Mouse (Mus musculus) cerebellum, adult 2 months (tissue): Measurements from ENCODE around the gene Vps41.

Source experiments
- CTCF ChIP-seq: fragments of 200-500 bp; IDR thresholded peaks from 2 replicates; pipeline ENCODE4 v1.5.1; 2011; ENCODE audit warnings: low read depth, mild to moderate bottlenecking, control low read depth, low read length, moderate library complexity, borderline replicate concordance; ENCODE audit not compliant: insufficient read depth
- POLR2A ChIP-seq: fragments of 200-500 bp; IDR thresholded peaks from 2 replicates; pipeline ENCODE4 v1.6.1; 2011; ENCODE audit warnings: low read length, control low read depth, borderline replicate concordance; ENCODE audit not compliant: insufficient read depth

- TF ChIP-seq POLR2A (no peak), CTCF (no peak)
Observed at GRCm38 (mm10) chr13:18859389-18859788, 142.3 kb downstream of the Vps41 start.
